Mouse (Mus musculus): Measurements from ENCODE around the gene Cdx2. TPM values are rescaled to one million over a fixed set of nuclear protein-coding genes. Genes with fewer than 3 reads are reported as not detected.

The Cdx2 gene
- total RNA-seq, 1 experiment = 5.4 TPM

DNA sequence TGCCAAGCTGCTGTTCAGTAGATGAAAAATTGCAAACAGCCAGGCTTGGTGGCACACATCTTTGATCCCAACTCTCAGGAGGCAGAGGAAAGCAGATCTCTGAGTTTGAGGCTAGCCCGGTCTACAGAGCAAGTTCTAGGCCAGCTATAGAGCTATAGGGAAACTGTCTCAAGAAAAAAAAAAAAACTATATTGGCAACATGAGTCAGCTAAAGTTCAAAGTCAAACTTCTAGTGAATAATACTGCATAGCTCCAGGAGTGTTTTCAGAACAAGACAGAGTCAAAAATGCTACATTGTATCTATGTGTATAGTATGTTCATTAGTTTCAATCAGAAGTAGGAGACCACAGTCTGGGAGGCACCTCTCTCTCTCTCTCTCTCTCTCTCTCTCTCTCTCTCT lies 46.9 kb downstream of the Cdx2 start:
- in situ Hi-C loops (cut with MboI; ENCODE audit: low sequenced_read_pairs in 2 of 2, unreplicated experiment in 2 of 2) = no loop called here
- H3K9me3 ChIP-seq (ENCODE audit: control insufficient read depth, insufficient read depth, low read depth, low read length) = no peaks in the 10 kb centered on the region
- H3K36me3 ChIP-seq (ENCODE audit: control insufficient read depth, insufficient read depth, low read length, poor library complexity, severe bottlenecking) = no peaks in the 10 kb centered on the region
- H3K9ac ChIP-seq (ENCODE audit: insufficient read depth, low read depth, low read length, poor library complexity, severe bottlenecking) = no peak overlapping the region
- H3K4me3 ChIP-seq (ENCODE audit: insufficient read depth in 1 of 2, low read depth in 1 of 2, low read length in 2 of 2, poor library complexity in 1 of 2, severe bottlenecking in 1 of 2) = no peak overlapping the region
- no peak overlapping the region for H3K27ac ChIP-seq (ENCODE audit: insufficient read depth, low read depth, low read length, poor library complexity, severe bottlenecking)
- H3K4me1 ChIP-seq (ENCODE audit: control insufficient read depth in 2 of 2, insufficient read depth in 2 of 2, low read length in 2 of 2, poor library complexity in 1 of 2) = no peaks in the 10 kb centered on the region
- TF ChIP-seq CHD2 (IDR thresholded peaks at IDR 0.05; ENCODE audit: low read depth, low read length) = no peak
- no peak for TF ChIP-seq ZC3H11A (IDR thresholded peaks at IDR 0.05; ENCODE audit: borderline replicate concordance, low read depth, low read length)
- TF ChIP-seq ZNF384 (IDR thresholded peaks at IDR 0.05; ENCODE audit: low read depth, low read length) = no peak
- no peak for TF ChIP-seq MAFK (IDR thresholded peaks at IDR 0.05; ENCODE audit: insufficient read depth, low read depth, low read length)
- no peak for TF ChIP-seq HCFC1 (IDR thresholded peaks at IDR 0.05; ENCODE audit: borderline replicate concordance, insufficient read depth, low read length)
- no peak for DNase-seq (ENCODE audit: low read depth, low spot score)

Other genes starting within 250 kb of the Cdx2 start
- 8.5 and 11.6 TPM in 2 replicates for gene Lnx2, start 230.7 kb downstream of the Cdx2 start, total RNA-seq (2012; rRNA removed)
- gene Polr1d, start 230.2 kb downstream of the Cdx2 start, total RNA-seq (2012; rRNA removed) = 123 and 160 TPM in 2 replicates
- gene Gsx1, start 118.6 kb downstream of the Cdx2 start, total RNA-seq (2012; rRNA removed) = 0.26 TPM in 1 of 2 replicates, not detected in the other
- 0.09 TPM in 1 of 2 replicates, not detected in the other for gene Pdx1, start 37.3 kb downstream of the Cdx2 start, total RNA-seq (2012; rRNA removed)
- not detected in 2 replicates for gene Urad, start 15.2 kb upstream of the Cdx2 start, total RNA-seq (2012; rRNA removed)
- 0.16 and 0.27 TPM in 2 replicates for gene Flt3, start 93.2 kb upstream of the Cdx2 start, total RNA-seq (2012; rRNA removed)
- gene Pan3, start 122.9 kb upstream of the Cdx2 start, total RNA-seq (2012; rRNA removed) = 57.3 and 61.8 TPM in 2 replicates